Mouse (Mus musculus) lung, adult 2 months (tissue): Measurements from ENCODE around the gene Pmf1.

Experiments
- CTCF ChIP-seq: fragments of 200-500 bp; IDR thresholded peaks from 2 replicates; pipeline ENCODE4 v1.5.1; 2011; ENCODE audit warnings: mild to moderate bottlenecking, low read length, control low read depth; ENCODE audit not compliant: insufficient read depth
- POLR2A ChIP-seq: fragments of 200-500 bp; IDR thresholded peaks from 2 replicates; pipeline ENCODE4 v1.6.1; 2011; ENCODE audit warnings: low read depth, mild to moderate bottlenecking, control low read depth, low read length, borderline replicate concordance; ENCODE audit errors: extremely low read depth

DNA sequence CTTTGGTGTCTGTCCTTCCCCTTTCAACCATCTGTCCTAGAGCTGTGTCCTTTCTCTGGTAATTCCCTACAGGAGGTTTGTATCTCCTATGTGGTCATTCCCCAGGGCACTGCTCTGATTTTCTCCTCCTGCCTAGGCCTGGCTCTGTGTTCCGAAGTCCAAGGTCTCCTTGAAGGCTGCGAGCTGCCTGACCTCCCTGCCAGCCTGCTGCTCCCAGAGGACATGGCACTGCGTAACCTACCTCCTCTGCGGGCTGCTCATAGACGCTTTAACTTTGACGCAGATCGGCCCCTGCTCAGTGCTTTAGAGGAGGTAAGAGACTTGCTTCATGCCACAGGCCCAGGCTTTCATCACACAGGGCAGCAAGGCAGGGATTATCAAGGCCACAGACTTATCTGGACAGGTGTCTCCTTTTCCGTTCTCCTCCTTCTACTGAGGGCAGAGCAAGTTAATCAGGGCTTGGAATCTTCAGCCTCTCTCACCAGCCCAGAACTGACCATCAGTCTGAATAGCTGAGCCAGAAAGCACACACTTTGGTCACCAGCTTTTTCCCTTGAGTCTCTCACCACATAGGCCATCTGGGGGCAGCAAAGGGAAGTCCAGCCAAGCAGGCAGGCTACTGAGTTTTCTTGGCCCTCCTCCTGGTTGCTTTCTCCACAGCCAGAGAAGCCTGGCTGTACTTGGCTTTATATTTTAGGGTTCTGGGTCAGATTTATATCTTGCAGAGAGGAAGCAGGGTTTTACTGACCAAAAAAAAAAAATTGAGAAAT, 55.5 kb downstream of the Pmf1 start:
- TF ChIP-seq CTCF = no peak
- TF ChIP-seq POLR2A = no peak
